Mouse (Mus musculus) left cerebral cortex, adult 18-20 months (tissue): ENCODE measurements around the gene Pdcd2l. TPM values are rescaled to one million over a fixed set of nuclear protein-coding genes. Genes with fewer than 3 reads are reported as not detected.
A peak's percentile ranks its signal among the peaks of the same experiment; 100 is the strongest.
"Not testable (repeated sequence)": the region's sequence is repeated elsewhere in the genome, so short reads cannot be mapped to it uniquely, and the experiment has no call there.

Experiments used
- DNase-seq, 2 experiments: peaks; one replicate each; pipeline ENCODE4 v3.0.0; 2021 to 2022; ENCODE audit warnings: low spot score in 2 of 2, mixed read lengths in 1 of 2
- total RNA-seq, 2 experiments: library from RNA; stranded (reverse); gene quantifications; 2 replicates each; pipeline ENCODE4 v1.2.3; 2021

The Pdcd2l gene
- total RNA-seq, 2 experiments from 2014 or later = 20.6 to 24.0 TPM

GRCm38 (mm10) chr7:34214644-34215043 lies 18.2 kb upstream of the Pdcd2l start:
- no peak for DNase-seq

DNA sequence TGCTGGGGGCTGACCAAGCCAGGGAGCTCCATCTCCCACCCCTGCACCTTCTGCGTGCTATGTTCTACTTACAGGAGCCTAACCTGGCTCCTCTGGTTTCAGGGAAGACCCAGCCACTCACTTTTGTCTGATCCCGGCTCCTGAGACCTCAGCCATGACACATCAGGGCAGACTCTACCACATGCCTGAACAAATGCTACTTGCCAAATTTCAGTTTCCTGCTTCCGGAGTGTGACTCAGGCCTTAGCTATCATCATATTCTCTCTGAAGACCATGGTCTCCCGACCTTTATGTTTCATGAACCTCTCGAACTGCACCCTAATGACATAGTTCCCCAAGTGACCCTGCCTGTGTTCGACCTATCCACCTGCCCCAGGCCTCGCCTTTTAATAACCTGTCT lies 16.8 kb upstream of the Pdcd2l start:
- DNase-seq = no peak

- DNase-seq = no peak
Measured at GRCm38 (mm10) chr7:34208027-34208745, 11.7 kb upstream of the Pdcd2l start.

DNA sequence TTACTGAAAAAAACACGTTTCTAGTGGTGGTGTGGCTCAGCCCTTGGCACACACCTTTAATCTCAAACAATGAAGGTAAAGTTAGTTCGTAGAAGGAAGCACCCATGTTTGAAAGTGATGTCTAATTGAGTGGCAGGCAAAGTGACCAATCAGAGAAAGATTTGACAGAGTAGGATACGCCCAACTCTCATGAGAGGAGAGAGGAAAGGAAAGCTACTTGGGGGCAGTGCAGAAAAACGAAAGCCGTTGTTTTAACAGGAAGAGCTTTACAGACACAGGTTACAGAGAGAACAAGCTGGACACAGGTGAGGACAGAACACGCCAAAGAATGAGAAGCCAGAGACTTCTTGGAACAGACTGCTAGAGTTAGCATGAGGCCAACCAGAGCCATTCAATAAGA lies 9.9 kb upstream of the Pdcd2l start:
- no peak for DNase-seq

GRCm38 (mm10) chr7:34202147-34202546 lies 5.7 kb upstream of the Pdcd2l start:
- not testable (repeated sequence) for DNase-seq

- DNase-seq = no peak
Measured at GRCm38 (mm10) chr7:34200829-34201228, 4.4 kb upstream of the Pdcd2l start.

GRCm38 (mm10) chr7:34198346-34198745 lies 1.9 kb upstream of the Pdcd2l start:
- DNase-seq = no peak

- no peak for DNase-seq
Measured at GRCm38 (mm10) chr7:34195632-34196031, 829 bp downstream of the Pdcd2l start.

DNA sequence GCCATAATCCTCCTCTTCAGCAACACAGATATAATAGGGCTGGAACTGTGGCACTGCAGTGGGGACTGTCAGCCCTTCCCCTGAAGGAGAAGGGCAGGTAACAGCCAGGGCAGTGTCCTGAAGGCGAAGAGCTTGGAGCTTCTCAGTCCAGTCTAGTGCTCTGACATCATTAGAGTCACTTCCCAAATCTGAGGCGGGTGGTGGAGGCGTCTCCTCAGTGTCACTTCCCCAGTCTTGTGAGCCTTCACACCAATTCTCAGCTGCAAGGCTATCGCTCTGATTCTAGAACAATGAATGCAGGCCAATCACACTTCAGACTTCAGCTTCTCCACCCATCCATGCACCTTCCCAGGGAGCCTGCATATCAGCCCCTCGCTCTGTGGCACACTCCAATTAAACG lies 3.6 kb downstream of the Pdcd2l start:
- DNase-seq = no peak

DNA sequence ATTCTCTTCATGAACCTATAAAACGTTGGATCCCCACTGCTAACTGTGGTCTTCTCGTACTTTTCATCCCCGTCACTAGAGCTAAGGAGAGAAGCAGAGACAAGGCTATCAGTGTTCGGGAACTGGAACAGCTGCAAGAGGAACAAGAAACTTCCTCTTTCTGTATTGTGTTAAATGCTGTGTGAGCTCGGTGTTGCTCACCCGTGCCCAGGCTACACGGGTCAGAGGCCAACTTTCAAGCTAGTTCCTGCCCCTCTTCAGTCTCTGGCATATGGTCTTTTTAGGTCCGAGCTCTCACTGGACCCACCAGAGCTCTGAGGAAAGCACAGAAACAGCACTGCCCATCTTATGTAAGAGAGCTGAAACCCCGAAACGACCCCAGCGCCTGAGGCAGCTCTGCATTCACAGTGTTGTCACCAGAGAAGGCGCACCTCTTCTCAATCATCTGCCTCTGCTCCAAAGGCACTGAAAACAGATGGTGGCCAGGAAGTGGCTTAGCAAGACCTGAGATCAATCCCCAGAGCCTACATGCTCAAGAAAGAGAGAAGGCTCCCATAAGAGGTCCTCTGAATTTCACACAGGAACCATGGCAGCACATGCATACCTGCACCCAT lies 7.0 kb downstream of the Pdcd2l start:
- no peak for DNase-seq

DNA sequence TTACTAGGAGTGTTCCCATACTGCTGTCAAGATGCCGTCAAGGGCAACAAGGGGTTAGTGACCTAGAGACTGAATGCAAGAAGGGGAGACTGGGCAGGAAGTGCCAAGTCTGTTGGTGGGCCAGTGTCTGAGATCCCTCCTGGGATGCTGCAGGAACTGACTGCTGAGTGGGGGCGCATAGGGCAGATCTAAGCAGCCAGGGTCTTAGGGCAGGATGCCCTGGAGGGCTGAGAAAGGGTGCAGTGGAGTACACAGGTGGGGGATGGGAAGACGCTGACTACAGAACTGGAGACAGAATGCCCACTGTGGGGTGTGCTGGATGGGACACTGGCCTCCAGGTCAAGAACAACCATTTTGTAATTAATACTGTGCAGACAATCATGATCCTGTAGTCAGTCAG lies 12.7 kb downstream of the Pdcd2l start:
- no peak for DNase-seq

DNA sequence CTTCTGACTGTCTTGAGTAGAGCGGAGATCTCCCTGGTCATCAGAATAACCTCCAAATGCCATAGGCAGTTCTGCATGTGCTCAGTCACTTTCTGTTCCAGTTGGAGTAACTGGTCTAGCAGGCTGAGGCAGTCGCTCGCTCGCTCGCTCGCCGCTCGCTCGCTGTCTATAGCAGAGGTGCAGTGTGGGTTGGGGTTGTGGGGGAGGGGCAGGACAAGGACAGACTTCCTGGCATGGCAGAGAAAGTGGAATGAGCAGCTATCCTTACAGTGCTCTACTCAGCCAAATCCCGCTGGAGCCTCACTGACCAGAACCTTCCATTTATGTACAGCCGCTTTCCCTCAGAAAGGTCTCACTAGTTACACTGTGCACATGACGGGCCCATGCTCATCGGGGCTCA lies 13.1 kb downstream of the Pdcd2l start:
- DNase-seq = no peak

DNA sequence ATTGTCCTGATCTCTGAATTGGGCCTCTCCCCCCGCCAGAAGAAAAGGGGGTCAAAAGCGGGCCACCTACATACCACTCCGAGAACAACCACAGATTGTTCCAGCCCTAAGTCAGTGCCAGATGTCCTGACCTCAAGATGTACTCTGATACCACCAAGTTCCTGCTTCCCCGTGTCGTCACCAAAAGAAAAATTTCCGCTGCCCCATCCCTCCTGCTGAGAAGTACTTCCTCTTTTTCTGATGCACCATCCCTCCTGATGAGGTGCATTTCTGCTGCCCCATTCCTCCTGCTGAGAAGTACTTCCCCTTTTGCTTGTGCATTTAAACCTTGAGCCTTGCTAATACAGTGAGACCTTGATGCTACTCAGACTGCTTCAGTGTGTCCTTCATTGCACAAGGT lies 20.2 kb downstream of the Pdcd2l start:
- not testable (repeated sequence) for DNase-seq

DNA sequence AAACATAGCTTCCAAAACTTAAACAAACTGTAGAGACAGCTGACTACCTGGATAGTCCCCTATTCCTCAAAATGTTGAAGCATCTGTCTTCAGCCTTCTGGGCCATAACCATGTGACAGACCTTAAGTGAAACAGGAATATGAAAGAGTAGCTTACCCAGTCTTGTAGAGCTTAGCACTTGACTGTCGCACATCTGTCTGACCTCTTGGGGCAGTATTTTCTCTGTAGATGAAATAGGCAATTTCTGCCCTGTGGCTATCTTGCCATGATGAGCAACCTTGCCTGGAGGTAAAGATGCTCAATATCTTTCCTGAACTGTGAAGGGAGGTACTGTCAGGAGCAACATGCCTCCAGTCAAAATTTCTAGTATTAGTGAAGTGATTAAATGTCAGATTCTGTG lies 24.2 kb downstream of the Pdcd2l start:
- DNase-seq = no peak

DNA sequence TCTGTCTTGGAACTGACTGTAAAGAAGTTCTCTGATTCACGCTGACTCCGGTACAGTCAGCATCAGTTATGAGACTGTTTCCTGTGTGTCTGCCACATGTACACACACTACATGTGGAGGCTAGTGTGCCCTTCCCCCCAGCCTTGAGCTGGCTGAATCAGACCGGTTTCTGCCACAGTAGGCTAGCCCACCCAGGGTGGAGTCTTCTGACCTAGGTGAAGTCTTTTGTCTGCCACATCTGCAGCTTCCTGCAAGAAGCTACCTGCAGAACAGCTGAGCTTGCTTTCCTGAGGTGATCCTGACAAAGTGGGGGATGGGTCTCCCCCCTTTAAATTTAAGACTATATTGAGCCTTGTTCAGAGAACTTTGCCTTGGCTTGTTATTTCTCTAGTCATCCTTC lies 27.0 kb downstream of the Pdcd2l start, which contains the start of gene Uba2:
Uba2 (minus strand) TSS at position 146 of the 400 bp plus-strand sequence.
- no peak for DNase-seq

DNA sequence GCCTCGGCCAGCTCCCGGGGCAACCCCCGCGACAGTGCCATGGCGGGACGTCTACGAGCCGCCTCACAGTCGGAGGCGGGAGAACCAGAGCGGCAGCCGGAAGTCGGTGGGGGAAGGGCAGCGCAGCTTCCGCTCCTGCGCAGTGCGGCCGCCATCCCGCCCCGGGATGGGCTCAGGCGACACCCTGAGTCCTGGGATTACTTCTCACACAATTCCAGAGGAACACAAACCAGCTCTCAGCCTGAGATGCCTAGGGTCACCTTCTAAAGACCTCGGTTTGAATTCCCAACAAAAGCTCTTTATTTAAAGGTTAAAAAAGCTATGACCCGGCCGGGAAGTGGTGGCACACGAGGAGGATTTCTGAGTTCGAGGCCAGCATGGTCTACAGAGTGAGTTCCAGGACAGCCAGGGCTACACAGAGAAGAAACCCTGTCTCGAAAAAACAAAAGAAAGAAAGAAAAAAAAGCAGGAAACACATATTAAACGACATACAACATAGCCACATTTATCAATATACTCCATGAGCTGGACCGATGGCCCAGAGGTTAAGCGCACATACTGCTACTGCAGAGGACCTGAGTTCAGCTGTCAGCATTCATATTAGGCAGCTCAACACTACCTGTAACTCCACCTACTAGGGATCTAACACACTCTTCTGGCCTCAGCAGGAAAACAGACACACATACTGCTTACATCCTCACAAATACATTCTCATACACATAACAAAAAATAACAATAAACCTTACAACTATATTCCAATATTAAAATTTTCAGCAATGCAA lies 27.8 kb downstream of the Pdcd2l start:
- peak; percentile 93 to 94 for DNase-seq

- peak in 1 of 2 experiments; percentile 31 for DNase-seq
Measured at GRCm38 (mm10) chr7:34167766-34168469, 28.5 kb downstream of the Pdcd2l start.

DNA sequence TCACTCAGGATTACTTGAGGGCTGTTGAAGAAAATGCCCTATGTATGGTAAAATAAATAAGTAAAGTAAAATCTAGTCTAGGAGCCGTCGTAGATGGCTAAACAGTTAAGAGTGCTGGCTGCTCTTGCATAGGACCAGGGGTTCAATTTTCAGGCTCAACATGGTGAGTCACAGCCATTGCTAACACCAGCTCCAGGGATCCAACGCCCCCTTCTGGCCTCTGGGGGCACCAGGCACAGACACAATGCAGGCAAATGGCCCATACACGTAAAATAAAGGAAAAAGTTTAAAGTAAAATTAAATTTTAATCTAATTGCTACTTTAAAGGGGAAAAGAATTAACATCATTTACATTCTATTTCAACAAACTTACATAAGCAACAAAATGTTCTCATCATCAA lies 29.6 kb downstream of the Pdcd2l start:
- DNase-seq = no peak

GRCm38 (mm10) chr7:34165999-34166398 lies 30.5 kb downstream of the Pdcd2l start:
- no peak for DNase-seq

- DNase-seq = no peak
Measured at GRCm38 (mm10) chr7:34164671-34165070, 31.8 kb downstream of the Pdcd2l start.

- DNase-seq = no peak
Measured at GRCm38 (mm10) chr7:34159167-34159566, 37.3 kb downstream of the Pdcd2l start.
